Mouse (Mus musculus) spleen, postnatal 36 days (tissue): ENCODE data around the gene Rhou.

Experiments used
- DNase-seq, 2 experiments: peaks; one replicate each; pipeline ENCODE4 v3.0.0; 2022; ENCODE audit warnings: low spot score in 2 of 2, mixed read lengths in 1 of 2

The Rhou gene

DNA sequence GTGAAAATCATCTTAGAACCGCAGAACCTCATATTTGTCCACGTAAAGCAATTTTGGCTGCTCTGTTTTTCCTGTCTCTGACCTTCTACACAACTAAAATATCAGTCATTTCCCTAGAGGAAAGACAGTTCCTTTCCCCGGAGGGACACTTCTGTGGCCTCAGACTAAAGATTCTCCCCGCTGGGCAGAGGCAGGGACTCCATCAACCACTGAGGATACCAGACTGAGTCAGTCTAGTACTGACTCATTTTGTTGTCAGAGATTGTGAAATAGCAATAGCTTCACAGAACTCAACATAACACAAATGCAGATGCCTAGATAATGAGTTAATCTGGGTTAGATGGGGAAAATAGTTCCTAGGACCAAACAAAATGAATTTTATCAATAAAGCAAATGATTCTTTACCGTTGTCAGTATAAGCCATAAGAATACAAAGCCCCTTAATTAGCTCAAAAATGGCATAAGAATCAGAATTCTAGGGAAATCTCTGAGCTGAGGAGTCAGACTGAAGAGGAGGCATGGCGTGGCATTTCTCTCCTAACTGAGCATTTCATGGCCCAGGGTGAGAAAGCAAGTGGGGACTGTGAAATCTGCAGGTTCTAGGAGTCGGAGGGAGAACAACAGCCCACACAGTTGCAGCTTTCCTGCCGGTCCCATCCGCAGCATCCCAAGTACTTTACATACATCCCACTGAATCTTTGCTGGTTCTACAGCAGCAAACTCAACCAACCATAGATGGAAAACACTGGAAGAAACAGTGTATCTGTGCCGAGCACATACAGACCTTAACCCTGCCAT lies 38.6 kb downstream of the Rhou start:
- DNase-seq, result no peak

GRCm38 (mm10) chr8:123696167-123696566 lies 42.4 kb downstream of the Rhou start:
- DNase-seq, result no peak

GRCm38 (mm10) chr8:123697329-123697728 lies 43.6 kb downstream of the Rhou start:
- DNase-seq, result no peak

DNA sequence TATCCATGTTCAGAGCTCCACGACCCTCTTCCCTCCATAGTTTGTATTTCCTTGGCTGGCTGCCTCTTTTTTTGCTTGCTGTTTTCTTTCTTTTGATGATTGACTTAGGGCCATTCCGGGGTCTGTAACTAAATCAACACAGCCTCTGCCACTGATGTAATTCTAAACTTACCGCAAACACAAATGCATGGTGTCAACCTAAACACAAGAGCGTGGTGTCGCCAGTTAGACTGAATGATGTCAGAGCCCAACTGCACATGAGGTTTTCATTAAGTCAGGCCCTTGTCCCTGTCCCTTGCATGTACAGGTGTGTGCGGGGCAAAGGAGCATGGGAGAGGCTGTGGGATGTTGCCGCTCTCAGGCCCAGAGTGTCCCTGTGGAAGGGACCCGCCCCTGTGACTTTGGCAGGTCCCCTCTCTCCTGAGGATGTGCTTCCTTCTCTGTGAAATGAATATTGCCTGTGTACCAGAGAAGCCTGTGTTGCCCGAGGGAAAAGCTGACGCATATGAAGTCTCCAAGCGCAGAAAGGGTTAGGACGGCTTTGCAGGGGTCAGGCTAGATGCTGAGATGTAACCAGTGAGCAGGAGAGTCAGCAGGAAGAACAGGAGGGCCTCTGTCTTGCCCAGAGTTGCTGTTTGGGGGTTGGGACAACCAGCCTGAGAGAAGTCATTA lies 46.8 kb downstream of the Rhou start:
- DNase-seq, result no peak

- DNase-seq, result no peak
Measured at GRCm38 (mm10) chr8:123701952-123702587, 48.3 kb downstream of the Rhou start.

DNA sequence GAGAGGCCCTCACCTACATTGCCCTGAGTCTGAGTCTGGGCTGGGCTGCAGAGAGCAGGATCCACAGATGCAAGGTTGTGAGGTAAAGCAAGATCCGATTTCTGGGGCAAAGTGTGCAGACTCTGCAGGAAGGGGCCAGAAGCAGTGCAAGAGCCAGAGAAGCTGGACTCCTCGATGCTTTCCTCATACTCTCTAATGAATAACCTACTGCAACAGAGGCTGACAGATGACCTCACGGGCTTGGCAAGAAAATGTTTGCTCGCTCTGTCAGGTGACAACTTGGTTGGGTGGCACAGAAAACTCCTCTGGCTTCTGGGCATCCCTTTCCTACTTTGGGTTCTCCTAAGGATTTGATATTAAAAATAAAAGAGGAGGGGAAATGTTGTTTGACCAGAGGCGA lies 51.6 kb downstream of the Rhou start:
- no peak for DNase-seq

DNA sequence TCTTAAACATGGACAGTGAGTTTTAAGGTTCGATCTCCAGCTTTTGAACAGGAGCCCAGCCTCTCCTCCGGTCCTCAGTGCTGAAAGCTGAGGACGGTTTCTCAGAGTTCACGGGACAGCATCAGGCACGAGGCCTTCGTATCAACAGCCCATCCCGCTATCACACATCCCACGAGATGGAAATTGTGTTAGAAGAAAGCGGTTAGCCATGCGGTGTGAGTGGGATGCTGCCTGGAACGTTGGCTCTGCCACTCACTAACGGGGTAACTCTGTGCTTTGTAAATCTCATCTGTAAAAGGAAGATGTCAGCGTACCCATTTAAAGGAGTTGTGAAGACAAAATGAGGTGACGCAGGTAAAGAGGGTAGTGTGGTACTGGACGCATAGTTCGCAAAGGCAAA lies 53.4 kb downstream of the Rhou start:
- DNase-seq, result no peak

- DNase-seq, result no peak
Measured at GRCm38 (mm10) chr8:123708729-123709128, 55.0 kb downstream of the Rhou start.

- DNase-seq, result no peak
Measured at GRCm38 (mm10) chr8:123710335-123710734, 56.6 kb downstream of the Rhou start.
